Mouse (Mus musculus): ENCODE results near the gene Lrrc73.
A peak's percentile ranks its signal among the peaks of the same experiment; 100 is the strongest.

Gene Lrrc73

GRCm38 (mm10) chr17:46253452-46254084 is at the start of gene Lrrc73:
Gene Lrrc73 (plus strand): TSS chr17:46253531.
- DNase-seq (ENCODE audit: low read depth, low spot score) = peak; percentile 77

- DNase-seq (ENCODE audit: low read depth, low spot score) = no peak
Measured at GRCm38 (mm10) chr17:46206676-46207075, 46.7 kb upstream of the Lrrc73 start.

GRCm38 (mm10) chr17:46210550-46210949 is 42.8 kb upstream of the Lrrc73 start:
- DNase-seq (ENCODE audit: low read depth, low spot score) = no peak

- DNase-seq (ENCODE audit: low read depth, low spot score) = no peak
Measured at GRCm38 (mm10) chr17:46221601-46222000, 31.7 kb upstream of the Lrrc73 start.

GRCm38 (mm10) chr17:46227576-46227975 is 25.8 kb upstream of the Lrrc73 start:
- DNase-seq (ENCODE audit: low read depth, low spot score) = no peak

GRCm38 (mm10) chr17:46236067-46236466 is 17.3 kb upstream of the Lrrc73 start:
- no peak for DNase-seq (ENCODE audit: low read depth, low spot score)

GRCm38 (mm10) chr17:46237079-46237478 is 16.3 kb upstream of the Lrrc73 start:
- DNase-seq (ENCODE audit: low read depth, low spot score) = no peak

GRCm38 (mm10) chr17:46237480-46237879 is 15.9 kb upstream of the Lrrc73 start:
- DNase-seq (ENCODE audit: low read depth, low spot score) = no peak

- no peak for DNase-seq (ENCODE audit: low read depth, low spot score)
Measured at GRCm38 (mm10) chr17:46239516-46240114, 13.7 kb upstream of the Lrrc73 start.

GRCm38 (mm10) chr17:46241471-46241870 is 11.9 kb upstream of the Lrrc73 start:
- DNase-seq (ENCODE audit: low read depth, low spot score) = no peak

GRCm38 (mm10) chr17:46242274-46242673 is 11.1 kb upstream of the Lrrc73 start:
- no peak for DNase-seq (ENCODE audit: low read depth, low spot score)

GRCm38 (mm10) chr17:46242993-46243392 is 10.3 kb upstream of the Lrrc73 start:
- no peak for DNase-seq (ENCODE audit: low read depth, low spot score)

GRCm38 (mm10) chr17:46243624-46244023 is 9.7 kb upstream of the Lrrc73 start:
- DNase-seq (ENCODE audit: low read depth, low spot score) = no peak

- no peak for DNase-seq (ENCODE audit: low read depth, low spot score)
Measured at GRCm38 (mm10) chr17:46244579-46244978, 8.8 kb upstream of the Lrrc73 start.

- DNase-seq (ENCODE audit: low read depth, low spot score) = peak; percentile 74
Measured at GRCm38 (mm10) chr17:46247512-46248188, 5.7 kb upstream of the Lrrc73 start, which contains the start of the genes Polr1c and Yipf3. Gene Polr1c (minus strand): TSS chr17:46248054. Gene Yipf3 (plus strand): TSS chr17:46248080.

- no peak for DNase-seq (ENCODE audit: low read depth, low spot score)
Measured at GRCm38 (mm10) chr17:46248189-46248522, 5.2 kb upstream of the Lrrc73 start.

GRCm38 (mm10) chr17:46251174-46251573 is 2.2 kb upstream of the Lrrc73 start:
- DNase-seq (ENCODE audit: low read depth, low spot score) = no peak

- DNase-seq (ENCODE audit: low read depth, low spot score) = no peak
Measured at GRCm38 (mm10) chr17:46252571-46253451, 520 bp upstream of the Lrrc73 start.

GRCm38 (mm10) chr17:46254106-46254505 is 775 bp downstream of the Lrrc73 start:
- no peak for DNase-seq (ENCODE audit: low read depth, low spot score)

GRCm38 (mm10) chr17:46255147-46255546 is 1.8 kb downstream of the Lrrc73 start:
- no peak for DNase-seq (ENCODE audit: low read depth, low spot score)

GRCm38 (mm10) chr17:46258279-46259053 is 5.1 kb downstream of the Lrrc73 start:
- no peak for DNase-seq (ENCODE audit: low read depth, low spot score)
